Mouse (Mus musculus) heart, postnatal 14 days (tissue): ENCODE measurements around the gene Poc1b. TPM values are rescaled to one million over a fixed set of nuclear protein-coding genes. Genes with fewer than 3 reads are reported as not detected.

ENCODE experiments used
- DNase-seq, 2 experiments: peaks; one replicate each; pipeline ENCODE4 v3.0.0; 2021 to 2022
- intact Hi-C: fragments of 180-260 bp; cut with DNase I; formaldehyde crosslinking; loops from one replicate; pipeline ENCODE4 v1.15.1; 2025
- long read RNA-seq, 2 experiments: library from polyadenylated mRNA; stranded (forward); transcript quantifications; one replicate each; pipeline ENCODE4 v2.0.0; 2021
- total RNA-seq, 2 experiments: library from RNA; stranded (reverse); gene quantifications; 2 replicates each; pipeline ENCODE4 v1.2.3; 2021

Poc1b gene
- total RNA-seq, result 1 to 10 TPM; 7.6 to 8.8 TPM
- long read RNA-seq, experiment 1, partial matches to known transcripts, result 0 of 6 reads
- long read RNA-seq, experiment 1, other reads (novel, unspliced or antisense), result 1 of 6 reads
- long read RNA-seq, experiment 2, transcript Poc1b-201 (12 exons, 2,862 nt), result major isoform, 5 of 10 reads
- long read RNA-seq, experiment 2, partial matches to known transcripts, result 2 of 10 reads
- long read RNA-seq, experiment 2, other reads (novel, unspliced or antisense), result 1 of 10 reads

DNA sequence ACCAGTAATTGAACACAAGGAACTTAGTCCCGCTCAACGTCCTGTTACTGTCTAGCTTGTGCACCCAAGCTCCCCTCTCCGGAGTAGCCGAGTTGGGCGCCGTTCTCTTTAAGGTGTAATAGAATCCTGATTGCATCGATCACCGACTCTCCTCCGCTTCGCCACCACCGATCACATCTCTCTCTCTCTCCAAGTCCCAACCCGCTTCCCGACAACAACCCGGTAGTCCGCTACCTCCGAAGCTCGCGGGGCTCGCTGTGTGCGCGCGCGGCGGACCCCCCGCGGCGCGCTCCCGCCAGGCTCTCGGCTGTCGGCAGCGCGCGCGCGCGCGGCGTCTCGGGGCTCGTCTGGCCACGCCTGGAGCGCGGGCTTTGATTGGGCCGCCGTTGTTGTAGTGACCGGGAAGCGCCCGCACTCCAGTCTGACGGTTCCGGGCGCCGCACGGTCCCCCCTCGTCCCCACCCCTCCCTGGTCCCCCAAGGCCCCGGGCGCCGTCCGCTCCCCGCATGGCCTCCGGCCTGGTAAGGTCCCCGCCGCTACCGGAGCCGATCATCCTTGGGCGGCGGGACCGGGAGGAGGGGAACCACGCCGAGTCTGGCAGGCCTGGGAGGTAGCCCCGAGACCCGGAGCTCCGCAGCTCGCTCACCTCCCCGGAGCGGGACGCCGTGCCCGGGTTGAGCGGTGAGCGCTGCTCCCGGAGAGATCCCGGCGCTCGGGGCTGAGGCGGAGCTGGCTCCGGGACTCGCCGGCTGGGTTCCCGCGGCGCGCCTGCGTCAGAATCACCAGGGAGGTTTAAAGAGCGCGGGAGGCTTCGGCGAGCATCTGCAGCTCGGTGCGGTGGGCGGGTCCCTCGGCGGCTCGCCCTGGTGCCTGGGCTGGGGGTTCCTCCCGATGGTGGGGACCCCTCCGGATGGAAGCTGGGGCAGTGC, at the start of gene Poc1b:
Gene Poc1b, plus strand, starts transcription at position 334 of the 929 bp plus-strand sequence.
- peak; percentile 87 to 89 for DNase-seq
- intact Hi-C loops, result loop anchor here (5.0 kb wide), 2 partner anchors 45 to 470 kb away; no protein-coding TSS in a partner anchor

DNA sequence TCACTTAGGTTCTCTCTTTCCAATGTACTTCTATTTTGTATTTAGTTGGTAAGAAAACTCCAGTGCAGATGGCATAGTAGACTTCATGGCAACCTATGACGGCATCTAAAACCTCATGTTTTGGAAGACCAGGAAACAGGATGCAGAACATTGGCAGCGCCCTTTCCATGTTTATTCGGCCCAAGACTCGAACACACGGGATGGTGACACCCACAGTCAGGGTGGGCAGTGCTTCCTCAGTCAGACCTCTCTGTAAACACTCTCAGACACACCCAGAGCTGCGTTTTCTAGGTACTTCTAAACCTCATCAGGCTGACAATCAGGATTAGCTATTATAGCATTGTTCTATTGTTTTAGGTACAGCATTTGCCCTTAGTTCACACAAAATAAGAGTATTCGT, 46.2 kb upstream of the Poc1b start:
- intact Hi-C loops, result no loop called here

DNA sequence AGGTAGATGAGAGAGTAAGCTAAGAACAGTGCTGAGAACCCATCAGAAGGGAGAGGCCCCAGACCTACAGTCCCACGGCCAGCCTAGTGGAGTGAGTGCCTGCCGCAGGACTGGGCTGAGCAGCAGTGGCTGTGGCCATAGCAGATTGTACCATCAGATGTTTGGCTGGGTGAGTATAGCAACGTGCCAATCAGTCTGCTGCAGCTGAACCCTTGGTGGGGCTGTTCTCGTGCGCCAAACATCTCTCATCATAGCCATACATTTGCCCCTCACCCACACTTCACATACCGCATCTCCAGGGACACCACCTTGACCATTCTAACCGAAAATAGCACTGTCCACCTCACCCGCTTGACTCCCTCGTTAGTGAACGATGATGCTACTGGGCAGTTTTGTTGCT, 45.4 kb upstream of the Poc1b start:
- intact Hi-C loops, result no loop called here
- DNase-seq, result no peak

More for the DNA sequence above, 46.2 kb upstream of the Poc1b start:
- DNase-seq, result no peak

DNA sequence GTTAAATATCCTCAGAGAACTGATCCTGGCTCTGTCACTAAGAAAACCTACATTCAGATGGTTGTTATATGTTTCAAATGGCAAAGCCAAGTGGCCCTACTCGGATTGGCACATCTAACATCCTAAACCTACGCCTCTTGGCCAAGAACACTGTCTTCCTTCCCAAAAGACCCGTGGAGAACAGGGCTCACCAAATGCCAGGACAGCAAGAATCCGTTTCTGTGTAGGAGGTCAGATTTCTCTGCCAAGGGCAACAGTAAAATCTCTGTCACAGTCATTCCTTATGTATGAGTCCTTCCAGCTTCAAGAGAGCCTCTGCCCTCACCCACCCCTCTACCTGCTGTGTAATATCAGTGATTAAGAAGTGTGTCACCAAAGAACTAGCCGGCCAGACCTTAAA, 44.3 kb upstream of the Poc1b start:
- intact Hi-C loops, result no loop called here
- no peak for DNase-seq

DNA sequence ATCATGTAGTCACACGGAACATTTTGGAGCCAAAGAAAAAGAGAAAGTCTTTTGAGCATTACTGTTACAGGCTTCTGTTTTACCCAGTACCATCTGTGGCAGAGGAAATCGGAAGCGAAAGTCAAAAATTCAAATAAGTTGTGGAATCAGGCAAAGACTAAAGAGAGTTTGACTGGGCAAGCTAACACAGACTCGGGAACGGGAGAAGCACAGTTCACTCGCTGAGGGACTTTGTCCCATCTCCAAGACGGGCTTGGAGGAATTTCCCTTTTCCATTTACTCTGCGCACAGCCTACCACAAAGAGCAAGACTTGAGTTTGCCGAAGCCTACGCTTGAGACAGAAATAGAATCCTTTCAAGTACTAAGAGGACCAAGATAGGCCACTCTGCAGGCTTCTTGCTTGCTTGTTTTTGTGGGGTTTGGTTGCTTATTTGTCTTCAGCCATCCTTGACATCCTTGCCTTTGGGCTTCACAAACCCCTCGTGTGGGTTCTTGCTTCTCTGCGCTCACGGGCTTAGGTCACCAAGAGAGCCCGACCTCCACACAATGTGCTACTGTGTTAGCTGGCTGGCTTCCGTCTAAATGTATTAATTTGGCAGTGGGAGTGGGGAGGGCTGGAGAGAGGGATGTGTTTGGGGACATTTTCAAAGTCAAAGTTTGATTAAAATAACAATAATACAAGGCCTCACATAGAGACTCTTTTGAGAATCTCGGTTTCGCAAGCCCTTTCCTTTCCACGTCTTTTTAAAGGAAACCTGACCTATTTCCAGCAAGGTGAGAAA, 30.5 kb upstream of the Poc1b start:
- intact Hi-C loops, result no loop called here
- DNase-seq, result no peak

DNA sequence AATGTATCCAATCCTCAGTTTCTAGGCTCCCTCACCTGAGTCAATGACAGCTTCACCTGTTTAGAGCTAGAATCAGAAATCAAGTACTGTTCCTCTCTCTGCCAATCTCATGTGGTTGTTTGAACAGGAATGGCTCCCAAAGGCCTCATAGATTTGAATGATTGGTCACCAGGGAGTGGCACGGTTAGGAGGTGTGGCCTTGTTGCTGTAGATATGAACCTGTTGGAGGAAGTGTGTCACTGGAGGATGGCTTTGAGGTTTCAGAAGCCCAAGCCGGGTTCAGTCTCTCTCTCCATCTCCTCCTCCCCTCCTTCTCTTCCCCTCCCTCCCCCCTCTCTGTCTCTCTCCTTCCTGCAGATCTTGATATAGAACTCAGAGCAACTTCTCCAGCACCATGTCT, 28.2 kb upstream of the Poc1b start:
- intact Hi-C loops, result no loop called here

DNA sequence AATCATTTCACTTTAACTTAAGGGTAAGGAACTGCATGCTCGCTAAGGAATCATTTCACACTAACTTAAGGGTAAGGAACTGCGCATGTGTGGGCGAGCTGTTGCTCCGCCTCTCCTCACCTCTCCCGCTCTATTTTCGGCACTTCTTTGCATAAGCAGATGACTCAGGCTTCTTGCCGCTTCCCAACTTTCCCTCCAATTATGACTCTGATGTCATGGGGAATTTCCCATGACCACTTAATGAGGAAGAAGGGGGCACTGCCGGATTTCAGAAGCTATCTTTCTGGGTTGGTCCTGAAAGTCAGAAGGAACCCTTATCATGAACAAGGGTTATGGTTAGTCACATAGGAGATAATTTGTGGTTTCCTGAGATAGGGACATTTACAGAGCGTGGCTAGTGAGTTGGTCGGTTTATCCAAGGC, 25.3 kb upstream of the Poc1b start:
- intact Hi-C loops, result loop anchor here (5.0 to 10.0 kb wide), 2 partner anchors 337 to 1364 kb away; no protein-coding TSS in a partner anchor
- DNase-seq, result no peak

More for the DNA sequence above, 28.2 kb upstream of the Poc1b start:
- DNase-seq, result no peak

DNA sequence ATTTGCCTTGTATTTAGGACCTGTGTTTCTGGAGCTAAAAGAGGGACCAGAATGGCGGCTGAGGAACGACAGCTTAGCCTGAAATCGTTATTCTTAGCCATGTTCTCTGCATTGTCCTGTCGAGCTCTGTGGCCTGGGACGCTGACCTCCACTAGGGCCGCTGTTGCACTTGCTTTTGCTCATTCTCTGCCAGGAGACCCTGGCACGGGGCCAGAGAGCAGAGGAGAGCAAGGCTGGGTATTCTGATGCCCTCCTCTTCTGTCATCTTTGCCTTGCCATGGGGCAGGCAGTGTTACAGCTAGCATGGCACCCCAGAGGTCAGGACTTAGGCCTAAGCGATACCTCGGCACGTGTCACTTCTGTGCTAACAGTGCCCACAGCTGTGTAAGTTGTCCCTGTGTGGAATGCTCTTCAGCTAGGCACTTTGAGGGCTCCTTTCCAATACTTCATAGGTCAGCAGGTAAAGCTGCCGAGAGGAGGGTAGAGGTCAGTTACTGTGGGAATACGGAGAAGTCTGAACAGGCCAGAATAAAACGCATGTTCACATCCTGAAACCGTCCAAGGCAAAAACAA, 23.3 kb upstream of the Poc1b start:
- intact Hi-C loops, result loop anchor here (5.0 to 10.0 kb wide), 2 partner anchors 339 to 1366 kb away; no protein-coding TSS in a partner anchor
- DNase-seq, result peak; percentile 34 to 42

DNA sequence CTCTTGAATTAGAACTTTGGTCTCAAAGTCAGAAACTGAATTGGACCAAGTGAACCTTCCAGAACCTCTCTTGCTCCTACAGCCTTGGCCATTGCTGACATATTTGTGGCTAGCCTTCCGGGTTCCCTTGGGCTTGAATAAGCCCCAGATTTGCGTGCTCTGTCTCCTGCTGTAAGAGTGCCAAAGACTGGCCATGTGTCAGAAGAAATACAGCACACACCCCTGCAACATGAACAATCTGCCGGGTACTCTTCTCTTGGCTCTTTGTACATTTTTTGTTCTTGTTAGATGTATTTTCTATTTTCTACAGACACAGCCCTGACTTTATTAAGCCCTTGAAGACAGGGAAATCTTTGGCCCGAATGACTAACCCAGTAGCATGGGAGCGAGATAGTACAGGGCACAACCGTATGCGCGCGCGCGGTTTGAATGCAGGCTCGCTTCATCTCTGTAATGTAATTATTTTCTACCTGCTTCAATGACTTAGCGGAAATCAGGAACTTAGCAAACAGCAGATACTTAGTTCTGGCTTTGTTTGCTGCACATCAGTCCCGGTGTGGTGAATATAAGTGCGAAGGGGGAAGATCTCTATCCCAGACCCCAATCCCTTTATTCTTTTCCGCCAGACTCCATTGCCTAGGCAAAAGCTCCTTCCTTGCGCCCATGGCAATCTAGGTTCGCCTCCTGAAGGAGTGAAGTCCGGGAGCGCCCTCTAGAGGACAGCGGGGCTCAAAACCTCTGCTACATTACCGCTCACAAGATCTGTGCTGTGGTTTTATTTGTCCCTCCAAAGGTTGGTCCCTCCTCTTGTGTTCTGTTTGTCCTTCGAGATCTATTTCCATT, 22.2 kb upstream of the Poc1b start:
- intact Hi-C loops, result loop anchor here (1.0 to 10.0 kb wide), 4 partner anchors 167 to 1367 kb away; no protein-coding TSS in a partner anchor
- peak; percentile 89 to 94 for DNase-seq

DNA sequence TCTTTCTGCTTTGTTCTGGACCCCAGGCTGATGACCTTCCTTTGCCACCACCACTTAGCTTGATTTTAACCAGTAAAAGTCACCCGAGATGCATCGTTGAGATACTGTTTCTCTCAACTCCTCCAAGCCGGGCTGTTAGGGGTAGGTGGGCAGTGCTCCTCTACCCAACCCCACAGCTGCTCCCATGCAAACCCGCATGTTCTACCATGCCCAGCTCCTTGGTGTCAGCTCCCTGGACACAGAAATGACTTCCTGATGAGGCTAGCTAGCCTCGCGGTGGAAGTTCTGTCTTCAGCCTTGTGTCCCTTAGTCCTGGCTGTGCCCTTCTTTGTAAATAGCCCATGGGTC, 21.6 kb upstream of the Poc1b start:
- intact Hi-C loops, result loop anchor here (1.0 to 10.0 kb wide), 3 partner anchors 168 to 591 kb away; no protein-coding TSS in a partner anchor

DNA sequence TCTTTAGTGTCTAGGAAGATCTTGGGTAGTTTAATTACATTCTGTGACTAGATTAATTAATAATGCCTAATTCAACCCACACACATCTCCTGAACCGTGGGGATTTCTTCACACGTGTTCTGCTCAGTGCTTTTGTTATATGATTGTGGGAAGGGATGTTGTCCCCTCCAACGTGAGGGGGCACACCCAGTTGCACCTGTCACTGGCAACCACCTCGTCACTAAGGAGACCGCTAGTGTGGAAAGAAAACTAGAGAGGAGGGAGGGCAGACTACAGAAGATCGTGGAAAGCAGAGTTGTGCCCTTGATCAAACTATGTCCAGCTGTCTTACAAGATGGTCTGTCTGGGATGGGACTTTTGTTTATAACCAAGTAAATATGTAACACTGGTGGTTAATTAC, 20.8 kb upstream of the Poc1b start:
- intact Hi-C loops, result loop anchor here (5.0 to 10.0 kb wide), 2 partner anchors 169 to 341 kb away; no protein-coding TSS in a partner anchor
- no peak for DNase-seq

More for the DNA sequence above, 21.6 kb upstream of the Poc1b start:
- DNase-seq, result no peak

DNA sequence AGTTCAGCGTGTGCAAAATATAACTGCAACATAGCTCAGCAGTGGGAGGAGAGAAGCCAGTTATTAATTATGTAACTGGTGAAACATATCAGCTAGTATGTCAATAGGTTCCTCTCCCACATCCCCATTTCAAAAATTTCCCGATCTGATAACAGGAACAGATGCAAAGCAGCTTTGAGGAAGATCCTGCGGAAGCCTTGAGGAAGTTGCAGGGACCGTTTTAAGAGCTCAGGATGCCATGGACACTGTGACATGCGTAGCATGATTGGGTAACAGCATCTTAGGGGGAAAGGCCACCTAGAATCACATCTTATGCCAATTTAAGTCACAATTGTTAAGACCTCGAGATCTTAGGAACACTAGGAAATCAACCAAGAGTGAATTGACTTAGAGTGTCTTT, 16.9 kb upstream of the Poc1b start:
- DNase-seq, result no peak
- intact Hi-C loops, result loop anchor here (5.0 to 10.0 kb wide), 2 partner anchors 173 to 345 kb away; no protein-coding TSS in a partner anchor

DNA sequence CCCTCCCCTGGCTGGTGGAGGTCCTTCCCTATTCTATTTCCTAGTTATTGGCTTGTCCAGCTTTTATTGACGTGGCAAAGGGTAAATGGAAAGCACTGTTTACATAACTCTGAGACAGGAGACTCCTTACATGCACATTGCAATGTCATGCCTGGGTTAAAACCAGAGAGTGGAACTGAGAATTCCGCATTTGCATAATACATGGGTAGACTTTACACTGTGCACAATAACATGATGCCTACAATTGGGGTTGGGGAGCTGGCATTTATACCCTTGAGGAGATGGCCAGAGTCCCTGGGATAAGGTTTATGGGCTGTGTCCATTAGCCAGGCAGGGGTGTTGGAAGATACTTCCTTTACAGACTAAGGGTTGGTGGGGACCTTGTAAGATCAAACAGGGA, 13.5 kb upstream of the Poc1b start:
- no peak for DNase-seq
- intact Hi-C loops, result no loop called here

DNA sequence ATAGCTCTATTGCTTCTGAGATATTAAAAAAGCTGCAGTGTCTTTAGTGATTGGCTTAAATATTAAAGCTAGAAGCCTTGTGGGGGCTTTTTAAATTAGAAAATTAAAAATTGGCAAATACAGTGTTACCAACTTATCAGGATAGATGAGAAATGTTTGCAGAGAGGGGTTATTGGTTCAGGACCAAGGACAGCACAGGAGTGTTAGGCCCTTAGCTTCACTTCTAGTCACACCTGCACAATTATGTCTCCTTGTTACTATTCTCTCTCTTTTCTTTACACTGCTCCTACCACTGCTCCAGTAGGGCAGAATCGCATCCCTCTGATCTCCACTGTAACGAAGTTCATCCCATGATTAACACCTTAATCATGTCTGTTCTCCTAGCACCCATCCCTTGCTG, 11.7 kb upstream of the Poc1b start:
- intact Hi-C loops, result loop anchor here (5.0 kb wide), 1 partner anchor 522 kb away; no protein-coding TSS in a partner anchor
- DNase-seq, result no peak

DNA sequence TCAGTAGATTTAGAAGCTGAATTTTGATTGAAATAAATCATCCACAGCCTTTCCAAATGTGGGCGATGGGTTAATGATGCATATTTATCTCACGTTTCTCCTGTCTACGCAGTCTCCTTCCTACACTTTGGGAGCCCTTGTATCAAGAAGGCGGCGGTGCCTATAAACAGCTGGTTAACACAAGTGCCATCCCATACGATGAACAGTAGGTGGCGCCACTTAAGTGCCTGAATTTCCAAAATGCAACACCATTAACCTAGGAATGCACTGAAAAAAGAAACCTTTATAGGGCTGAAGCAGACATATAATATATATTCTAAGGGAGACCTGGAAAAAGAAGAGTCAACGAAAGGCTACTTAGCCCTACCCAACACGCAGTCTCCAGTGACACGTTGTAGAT, 9.5 kb upstream of the Poc1b start:
- DNase-seq, result peak; percentile 27 to 60
- intact Hi-C loops, result loop anchor here (5.0 kb wide), 1 partner anchor 520 kb away; no protein-coding TSS in a partner anchor

DNA sequence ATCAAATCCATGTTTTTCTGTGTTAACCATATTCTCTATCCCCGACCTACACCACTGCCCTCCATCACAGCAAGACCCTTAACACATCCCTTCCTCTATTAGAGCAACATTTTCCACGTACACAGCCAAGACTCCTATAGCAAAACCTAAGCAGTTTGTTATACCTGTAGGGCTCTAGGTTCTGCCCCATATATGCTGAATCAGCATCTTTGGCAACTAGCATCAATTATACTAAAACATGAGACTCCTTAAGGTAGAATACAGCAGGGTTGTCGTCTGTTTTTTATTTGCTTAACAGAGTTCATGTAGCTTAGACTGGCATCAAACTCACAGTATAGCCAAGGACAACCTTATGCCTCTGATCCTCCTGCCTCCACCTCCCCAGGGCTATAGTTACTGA, 1.3 kb upstream of the Poc1b start:
- intact Hi-C loops, result loop anchor here (5.0 kb wide), 2 partner anchors 47 to 472 kb away; no protein-coding TSS in a partner anchor
- no peak for DNase-seq

DNA sequence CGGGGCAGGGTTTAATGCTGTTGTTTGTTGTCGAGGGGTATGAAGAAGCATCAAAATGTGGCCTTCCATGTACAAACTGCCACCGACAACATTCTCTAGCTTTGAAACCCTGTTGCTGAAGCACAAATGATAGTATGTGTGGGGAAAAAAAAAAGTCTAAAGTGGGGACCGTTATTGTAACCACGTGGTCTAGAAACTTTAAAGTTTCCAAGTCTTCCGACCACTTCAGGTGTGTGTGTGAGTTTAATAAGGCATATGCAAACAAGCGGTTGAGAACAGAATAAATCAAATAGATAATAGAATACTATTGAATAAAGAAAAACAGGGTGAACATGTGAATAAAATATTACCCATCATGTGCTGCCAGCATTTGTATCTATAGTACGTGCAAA, 529 bp upstream of the Poc1b start:
- DNase-seq, result no peak
- intact Hi-C loops, result loop anchor here (5.0 kb wide), 2 partner anchors 46 to 471 kb away; no protein-coding TSS in a partner anchor

DNA sequence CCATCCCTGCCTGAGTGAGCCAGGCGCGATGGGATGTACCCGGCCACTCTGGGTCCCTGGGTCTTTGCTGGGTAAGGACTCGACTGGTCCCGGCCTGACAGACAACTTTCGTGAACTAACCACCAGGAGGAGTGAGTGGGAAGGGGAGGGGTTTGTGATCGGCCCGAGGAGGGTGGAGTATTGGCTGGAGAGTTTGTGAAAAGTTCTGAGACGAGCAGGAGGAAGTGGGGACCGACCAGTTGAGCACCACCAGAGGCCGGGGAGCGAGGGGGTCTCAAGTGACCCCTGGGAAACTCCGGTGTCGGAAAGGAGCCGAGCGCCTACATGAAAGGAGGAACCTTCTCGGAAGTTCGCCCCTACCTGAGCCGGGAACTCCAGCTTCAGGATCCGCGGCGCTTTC, 1.1 kb downstream of the Poc1b start, which contains the start of gene Galnt4:
Gene Galnt4, plus strand, starts transcription at position 196 of the 400 bp plus-strand sequence.
- intact Hi-C loops, result loop anchor here (5.0 kb wide), 2 partner anchors 44 to 469 kb away; no protein-coding TSS in a partner anchor

More for the DNA sequence above, 1.1 kb downstream of the Poc1b start, which contains the start of gene Galnt4:
- DNase-seq, result peak; percentile 76 to 81
